Mouse (Mus musculus) hindbrain, embryonic 12.5 days (tissue): ENCODE results near the gene Tcte2. TPM values are rescaled to one million over a fixed set of nuclear protein-coding genes. Genes with fewer than 3 reads are reported as not detected.
"Not testable (repeated sequence)": the region's sequence is repeated elsewhere in the genome, so short reads cannot be mapped to it uniquely, and the experiment has no call there.

Source experiments
- ATAC-seq: fragments of 200-750 bp; cut with Nextera tagmentation; 2 replicates; pipeline ENCODE4 v1.8.0; 2017; ENCODE audit warnings: moderate TSS enrichment; ENCODE audit not compliant: low FRiP score
- H3K27ac ChIP-seq: fragments of 300-500 bp; sonication (generic); 2 replicates; pipeline ENCODE4 v1.5.1; 2016; ENCODE audit warnings: mild to moderate bottlenecking
- H3K27me3 ChIP-seq: fragments of 300-500 bp; sonication (generic); 2 replicates; pipeline ENCODE4 v1.6.1; 2016; ENCODE audit warnings: mild to moderate bottlenecking
- H3K36me3 ChIP-seq: fragments of 300-500 bp; sonication (generic); 2 replicates; pipeline ENCODE4 v1.6.1; 2016; ENCODE audit warnings: mild to moderate bottlenecking
- H3K4me1 ChIP-seq: fragments of 300-500 bp; sonication (generic); 2 replicates; pipeline ENCODE4 v1.6.1; 2016
- H3K4me2 ChIP-seq: fragments of 300-500 bp; sonication (generic); replicated peaks from 2 replicates; pipeline ENCODE4 v1.6.1; 2016; ENCODE audit warnings: mild to moderate bottlenecking
- H3K4me3 ChIP-seq: fragments of 300-500 bp; sonication (generic); 2 replicates; pipeline ENCODE4 v1.5.1; 2016; ENCODE audit warnings: mild to moderate bottlenecking
- H3K9ac ChIP-seq: fragments of 300-500 bp; sonication (generic); 2 replicates; pipeline ENCODE4 v1.6.1; 2016; ENCODE audit warnings: mild to moderate bottlenecking, moderate library complexity
- H3K9me3 ChIP-seq: fragments of 300-500 bp; sonication (generic); replicated peaks from 2 replicates; pipeline ENCODE4 v1.6.1; 2016; ENCODE audit warnings: mild to moderate bottlenecking
- WGBS: fragments of 180-500 bp; shearing (Covaris S2); methylation state at CpG from one replicate; pipeline ENCODE4 v1.1.7; 2016; 5-methylcytosine and 5-hydroxymethylcytosine counted together
- polyA plus RNA-seq: library from polyadenylated mRNA; unstranded; fragments of >200 nt; fragmentation: Nextera tagmentation; extraction: Ambion mirVana; gene quantifications from 2 replicates; pipeline ENCODE4 v1.2.1, GENCODE M21; 2016

The Tcte2 gene
- 13.9 and 17.2 TPM in 2 replicates for polyA plus RNA-seq

DNA sequence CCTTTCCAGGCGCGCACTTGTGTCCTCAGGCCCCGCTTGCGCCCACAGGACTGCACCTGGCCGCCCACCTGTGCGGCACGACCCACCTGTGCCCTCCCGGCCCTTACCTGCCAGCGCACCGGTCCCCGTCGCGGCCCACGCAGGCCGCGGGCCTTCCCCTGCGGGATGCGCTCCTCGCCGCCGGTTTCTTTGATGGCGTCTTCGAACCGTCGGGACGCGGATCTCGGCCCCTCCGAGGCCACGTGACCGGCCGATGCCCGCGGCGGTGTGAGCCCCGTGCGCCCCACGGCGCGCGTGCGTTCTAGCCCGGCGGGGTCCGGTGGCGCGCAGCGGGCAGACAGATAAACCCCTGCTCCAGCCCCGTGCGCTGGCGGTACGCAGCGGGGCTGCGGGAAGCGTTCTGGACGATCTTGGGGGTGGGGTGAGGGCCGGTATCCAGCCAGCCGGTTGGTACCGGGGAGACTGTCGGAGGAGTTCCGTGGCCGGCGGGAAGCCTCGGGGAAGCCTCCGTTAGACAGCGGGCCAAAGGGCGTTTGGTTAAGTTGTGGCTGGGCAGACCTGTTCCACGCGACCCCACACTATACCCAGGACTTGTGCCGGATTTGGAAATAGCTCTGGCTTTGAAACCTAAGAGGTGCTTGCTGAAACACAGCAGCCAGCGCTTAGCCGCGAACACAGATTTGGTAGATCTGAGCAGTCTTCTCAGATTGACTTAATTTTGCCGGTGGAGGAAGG lies at the start of gene Tcte2:
Tcte2 (minus strand) TSS at position 647 of the 735 bp plus-strand sequence.
- peak within 1 kb of the TSS; percentile 96 for H3K4me2 ChIP-seq
- H3K36me3 ChIP-seq = no peaks in the 10 kb centered on the region
- H3K27me3 ChIP-seq = no peaks in the 10 kb centered on the region
- under 1% methylated on average over 74 of the region's 74 CpGs for WGBS
- H3K27ac ChIP-seq = peak within 1 kb of the TSS; percentile 98
- peak within 1 kb of the TSS; percentile 96 for H3K9ac ChIP-seq
- ATAC-seq = peak; percentile 41
- H3K4me1 ChIP-seq = peaks cover 23% of the 10 kb centered on the region
- peak within 1 kb of the TSS; percentile 99 for H3K4me3 ChIP-seq
- no peaks in the 10 kb centered on the region for H3K9me3 ChIP-seq

DNA sequence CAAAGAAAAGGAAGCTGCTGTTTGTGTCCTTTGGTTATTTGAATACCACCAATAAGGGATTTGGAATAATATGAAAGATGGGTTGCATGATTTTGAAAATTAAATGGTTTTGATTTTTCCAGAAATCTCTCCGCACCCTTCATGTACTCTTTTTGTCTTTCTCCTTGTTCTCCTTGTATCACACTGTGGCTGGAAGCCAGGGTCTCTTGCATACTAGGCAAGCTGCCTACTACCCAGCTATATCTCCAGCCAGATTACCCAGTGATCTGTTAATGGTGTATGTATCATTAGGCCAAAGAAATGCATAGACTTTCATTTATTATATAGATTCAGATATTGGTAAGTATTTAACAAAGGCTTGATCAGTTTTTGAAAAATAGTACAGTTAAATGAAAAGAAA lies 44.4 kb upstream of the Tcte2 start:
- no peak for ATAC-seq
- WGBS = 96% methylated on average over 1 of the region's 1 CpGs
- no peaks in the 10 kb centered on the region for H3K4me1 ChIP-seq

DNA sequence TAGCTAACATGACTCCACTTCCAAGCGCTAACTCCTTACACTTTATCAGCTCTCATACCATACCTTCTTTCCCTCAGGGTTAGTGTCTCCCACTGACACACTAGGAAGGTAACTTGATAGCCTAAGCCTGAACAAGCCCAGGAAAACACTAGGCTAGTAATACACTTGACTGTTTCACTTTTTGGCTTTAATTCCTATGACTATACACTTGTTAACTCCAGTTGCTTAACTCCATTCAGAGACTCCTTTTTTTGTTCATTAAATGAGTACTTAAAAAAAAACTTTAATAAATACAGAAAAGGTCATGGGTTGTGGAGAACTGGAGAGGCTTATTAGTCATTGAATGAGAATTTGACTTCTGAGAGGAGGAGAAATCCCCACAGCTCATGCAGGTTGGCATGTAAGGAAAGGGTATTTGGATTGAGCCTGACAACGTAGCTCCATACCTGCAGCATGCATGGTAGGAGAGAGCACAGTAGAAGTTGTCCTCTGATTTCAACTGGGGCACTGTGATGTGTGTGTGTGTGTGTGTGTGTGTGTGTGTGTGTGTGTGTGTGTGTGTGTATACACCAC lies 41.3 kb upstream of the Tcte2 start:
- H3K4me1 ChIP-seq = no peaks in the 10 kb centered on the region
- no peak overlapping the region for H3K4me3 ChIP-seq
- H3K36me3 ChIP-seq = peaks cover 18% of the 10 kb centered on the region
- H3K27me3 ChIP-seq = no peaks in the 10 kb centered on the region
- 81% methylated on average over 2 of the region's 2 CpGs for WGBS
- H3K9ac ChIP-seq = no peak overlapping the region
- no peak for ATAC-seq
- no peak overlapping the region for H3K27ac ChIP-seq
- no peaks in the 10 kb centered on the region for H3K9me3 ChIP-seq
- no peak overlapping the region for H3K4me2 ChIP-seq

More for the DNA sequence above, 44.4 kb upstream of the Tcte2 start:
- no peaks in the 10 kb centered on the region for H3K27me3 ChIP-seq
- H3K9me3 ChIP-seq = no peaks in the 10 kb centered on the region
- no peak overlapping the region for H3K4me2 ChIP-seq
- H3K27ac ChIP-seq = no peak overlapping the region
- H3K36me3 ChIP-seq = peaks cover 26% of the 10 kb centered on the region
- H3K9ac ChIP-seq = no peak overlapping the region
- H3K4me3 ChIP-seq = no peak overlapping the region

DNA sequence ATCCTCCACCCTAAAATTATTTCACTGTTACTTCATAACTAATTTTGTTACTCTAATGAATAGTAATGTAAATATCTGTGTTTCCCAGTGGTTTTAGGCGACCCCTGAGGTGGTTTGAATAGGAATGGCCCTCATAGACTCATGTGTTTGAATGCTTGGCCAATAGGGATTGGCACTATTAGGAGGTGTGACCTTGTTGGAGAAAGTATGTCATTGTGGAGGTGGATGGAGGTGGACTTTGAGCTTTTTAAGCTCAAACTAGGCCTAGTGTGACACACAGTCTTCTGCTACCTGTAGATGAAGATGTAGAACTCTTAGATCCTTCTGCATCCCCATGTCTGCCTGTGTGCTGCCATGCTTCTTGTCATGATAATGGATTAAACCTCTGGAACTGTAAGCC lies 36.1 kb upstream of the Tcte2 start:
- no peak for ATAC-seq
- H3K4me2 ChIP-seq = no peak overlapping the region
- H3K36me3 ChIP-seq = no peaks in the 10 kb centered on the region
- no peaks in the 10 kb centered on the region for H3K27me3 ChIP-seq
- WGBS = 84% methylated on average over 1 of the region's 1 CpGs
- no peak overlapping the region for H3K4me3 ChIP-seq
- H3K9ac ChIP-seq = no peak overlapping the region
- H3K27ac ChIP-seq = no peak overlapping the region
- H3K9me3 ChIP-seq = no peaks in the 10 kb centered on the region
- H3K4me1 ChIP-seq = no peaks in the 10 kb centered on the region

DNA sequence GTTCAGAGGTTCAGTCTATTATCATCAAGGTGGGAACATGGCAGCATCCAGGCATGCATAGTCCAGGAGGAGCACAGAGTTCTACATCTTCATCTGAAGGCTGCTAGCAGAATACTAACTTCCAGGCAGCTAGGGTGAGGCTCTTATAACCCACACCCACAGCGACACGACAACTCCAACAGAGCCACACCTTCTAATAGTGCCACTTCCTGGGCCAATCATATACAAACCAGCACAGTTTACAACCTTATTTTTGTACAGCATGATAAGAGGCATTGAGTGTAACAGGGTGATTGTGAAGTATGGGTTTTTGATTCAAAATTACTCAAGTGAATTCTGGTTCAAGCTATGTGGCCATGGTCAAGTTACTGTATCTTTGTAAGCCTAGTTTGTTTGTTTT lies 28.4 kb upstream of the Tcte2 start:
- H3K4me3 ChIP-seq, H3K4me2 ChIP-seq, H3K36me3 ChIP-seq, H3K27me3 ChIP-seq, H3K27ac ChIP-seq, ATAC-seq, H3K4me1 ChIP-seq, H3K9ac ChIP-seq, H3K9me3 ChIP-seq: not testable (repeated sequence)
- 98% methylated on average over 2 of the region's 2 CpGs for WGBS

DNA sequence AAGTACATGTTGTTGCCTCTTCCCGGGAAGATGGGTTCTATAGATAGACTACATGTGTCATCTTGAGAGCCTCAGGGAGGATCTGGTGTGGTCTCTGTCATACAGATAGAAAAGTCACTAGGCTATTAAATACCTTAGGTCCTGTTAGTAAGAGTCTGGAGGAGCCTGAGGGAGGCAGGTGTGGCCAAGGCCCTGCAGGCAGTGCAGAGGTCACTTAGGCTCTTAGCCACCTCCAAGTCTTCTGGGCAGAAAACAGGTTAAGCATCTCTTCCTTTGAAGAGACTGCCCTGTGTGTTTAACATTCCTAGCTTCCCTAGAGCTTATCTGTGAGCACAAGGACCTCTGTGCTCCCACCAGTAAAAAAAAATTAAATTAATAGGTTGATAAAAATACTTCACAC lies 21.8 kb upstream of the Tcte2 start:
- Histone ChIP-seq H3K9me3 (no peaks in the 10 kb centered on the region), H3K4me1 (no peaks in the 10 kb centered on the region; the same call in 1 of the 2 replicates), H3K4me3 (no peak overlapping the region), H3K27me3 (no peaks in the 10 kb centered on the region), H3K9ac (no peak overlapping the region), H3K27ac (no peak overlapping the region), H3K36me3 (no peaks in the 10 kb centered on the region), H3K4me2 (no peak overlapping the region)
- ATAC-seq = no peak
- WGBS = 89% methylated on average over 1 of the region's 1 CpGs

DNA sequence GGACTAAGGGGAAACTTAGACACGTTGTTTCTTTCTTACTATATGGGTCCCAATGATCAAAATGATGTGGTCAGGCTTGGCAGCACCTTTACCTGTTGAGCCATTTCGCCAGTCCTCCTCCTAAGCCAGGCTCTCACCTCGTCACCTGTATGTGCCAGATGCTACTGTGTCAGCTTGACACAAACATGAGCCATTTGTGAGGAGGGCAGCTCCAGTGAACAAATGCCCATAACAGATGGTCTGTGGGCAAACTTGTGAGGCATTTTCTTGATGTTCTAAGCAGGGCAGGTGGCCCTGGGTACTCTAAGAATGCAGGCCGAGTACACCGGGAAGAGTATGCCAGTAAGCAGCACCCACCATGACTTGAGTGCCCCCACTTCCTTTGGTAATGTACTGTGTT lies 20.3 kb upstream of the Tcte2 start:
- ATAC-seq = no peak
- no peaks in the 10 kb centered on the region for H3K36me3 ChIP-seq
- 90% methylated on average over 5 of the region's 5 CpGs for WGBS

DNA sequence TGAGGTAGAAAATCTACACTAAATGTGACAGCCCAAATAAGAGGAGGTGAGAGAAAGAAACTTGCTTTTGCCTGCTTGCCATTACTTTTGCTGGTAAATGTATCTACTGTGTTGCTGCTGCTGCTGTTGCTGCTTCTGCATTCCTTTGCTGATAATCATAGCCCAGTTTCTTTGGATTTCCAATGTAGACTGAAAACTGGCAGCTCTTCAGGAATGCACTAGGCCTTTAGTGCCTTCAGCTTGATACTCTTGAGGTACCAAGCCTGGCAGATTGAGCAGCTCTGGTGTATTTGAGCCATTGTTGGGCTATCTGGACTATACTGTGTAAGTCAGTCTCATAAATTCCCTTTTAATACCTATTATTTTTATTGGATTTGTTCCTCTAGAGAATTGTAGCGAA lies 17.2 kb upstream of the Tcte2 start:
- H3K9ac ChIP-seq = no peak overlapping the region
- H3K4me2 ChIP-seq = no peak overlapping the region
- H3K4me1 ChIP-seq = no peaks in the 10 kb centered on the region
- H3K27me3 ChIP-seq = no peaks in the 10 kb centered on the region
- no peaks in the 10 kb centered on the region for H3K9me3 ChIP-seq
- 93% methylated on average over 1 of the region's 1 CpGs for WGBS
- H3K27ac ChIP-seq = no peak overlapping the region
- no peaks in the 10 kb centered on the region for H3K36me3 ChIP-seq
- ATAC-seq = no peak
- H3K4me3 ChIP-seq = no peak overlapping the region

More for the DNA sequence above, 20.3 kb upstream of the Tcte2 start:
- Histone ChIP-seq H3K9ac (no peak overlapping the region), H3K4me2 (no peak overlapping the region), H3K9me3 (no peaks in the 10 kb centered on the region), H3K27ac (no peak overlapping the region), H3K27me3 (no peaks in the 10 kb centered on the region), H3K4me3 (no peak overlapping the region), H3K4me1 (no peaks in the 10 kb centered on the region; the same call in 1 of the 2 replicates)

DNA sequence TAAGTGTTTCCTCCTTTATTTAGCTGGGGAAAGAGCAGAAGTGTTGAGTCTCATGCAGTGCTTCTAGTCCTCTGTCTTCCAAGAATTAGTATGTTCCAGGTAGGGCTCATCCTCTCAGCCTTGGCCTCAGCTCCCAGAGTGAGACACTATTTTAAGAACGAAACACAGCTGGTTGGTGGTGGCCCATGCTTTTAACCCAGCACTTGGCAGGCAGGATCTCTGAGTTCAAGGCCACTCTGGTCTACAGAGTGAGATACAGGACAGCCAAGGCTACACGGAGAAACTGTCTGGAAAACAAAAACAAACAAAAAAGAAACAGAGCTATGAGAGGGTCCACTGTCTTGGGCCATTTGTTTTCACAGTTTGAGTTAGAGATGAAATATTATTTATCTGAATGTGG lies 16.1 kb upstream of the Tcte2 start:
- Histone ChIP-seq H3K36me3 (no peaks in the 10 kb centered on the region), H3K4me1 (no peaks in the 10 kb centered on the region), H3K4me3 (no peak overlapping the region), H3K27me3 (no peaks in the 10 kb centered on the region), H3K4me2 (no peak overlapping the region), H3K9ac (no peak overlapping the region), H3K9me3 (no peaks in the 10 kb centered on the region), H3K27ac (no peak overlapping the region)
- WGBS = 87% methylated on average over 2 of the region's 2 CpGs
- no peak for ATAC-seq

DNA sequence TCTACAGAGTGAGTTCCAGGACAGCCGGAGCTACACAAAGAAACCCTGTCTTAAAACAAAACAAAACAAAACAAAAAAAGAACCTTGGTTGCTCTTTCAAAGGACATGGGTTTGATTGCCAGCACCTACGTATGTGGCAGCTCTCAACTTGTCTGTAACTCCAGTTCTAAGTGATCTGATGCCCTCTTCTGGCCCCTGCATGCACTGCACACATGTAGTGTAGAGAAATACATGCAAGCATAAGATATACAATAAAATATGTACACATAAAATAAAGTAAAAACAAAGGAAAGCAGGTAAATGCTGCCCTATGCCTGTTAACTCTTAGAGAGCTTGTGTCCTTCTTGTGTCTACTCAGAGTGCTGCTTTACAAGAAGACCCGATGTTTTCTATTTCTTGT lies 7.6 kb upstream of the Tcte2 start:
- Histone ChIP-seq H3K36me3 (no peaks in the 10 kb centered on the region), H3K4me3 (no peak overlapping the region), H3K27me3 (no peaks in the 10 kb centered on the region), H3K27ac (no peak overlapping the region), H3K4me1 (0 out of 2 replicates have a peak, but pooled peaks cover under 1% of the 10 kb centered on the region), H3K9me3 (0 out of 2 replicates have a peak, but pooled peaks cover 3% of the 10 kb centered on the region), H3K9ac (no peak overlapping the region), H3K4me2 (no peak overlapping the region)
- no peak for ATAC-seq
- WGBS = 90% methylated on average over 3 of the region's 3 CpGs

DNA sequence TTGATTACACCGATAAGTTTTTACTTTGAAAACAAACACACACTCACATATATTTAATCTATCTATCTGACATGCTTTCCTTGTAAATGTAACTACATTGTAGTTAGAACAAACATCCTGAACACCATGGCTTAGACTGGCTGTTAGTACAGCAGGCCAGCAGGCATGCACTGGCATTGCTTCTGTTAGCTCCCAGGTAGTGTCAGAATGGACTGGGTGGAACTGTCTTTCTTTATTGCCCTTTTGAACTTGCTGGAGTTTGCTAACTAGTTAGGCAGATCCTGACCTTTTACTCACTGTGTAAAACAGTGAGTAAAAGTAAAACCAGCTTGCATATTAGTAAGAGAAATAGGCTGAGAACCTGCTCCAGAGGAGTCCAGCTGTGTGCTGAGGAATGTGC lies 6.9 kb upstream of the Tcte2 start:
- no peak for ATAC-seq
- H3K4me2 ChIP-seq = no peak overlapping the region
- no peaks in the 10 kb centered on the region for H3K36me3 ChIP-seq
- WGBS = 91% methylated on average over 1 of the region's 1 CpGs
- no peaks in the 10 kb centered on the region for H3K27me3 ChIP-seq
- no peak overlapping the region for H3K27ac ChIP-seq
- H3K9ac ChIP-seq = no peak overlapping the region
- H3K4me3 ChIP-seq = no peak overlapping the region
- H3K9me3 ChIP-seq = 0 out of 2 replicates have a peak, but pooled peaks cover 3% of the 10 kb centered on the region
- 0 out of 2 replicates have a peak, but pooled peaks cover 2% of the 10 kb centered on the region for H3K4me1 ChIP-seq

DNA sequence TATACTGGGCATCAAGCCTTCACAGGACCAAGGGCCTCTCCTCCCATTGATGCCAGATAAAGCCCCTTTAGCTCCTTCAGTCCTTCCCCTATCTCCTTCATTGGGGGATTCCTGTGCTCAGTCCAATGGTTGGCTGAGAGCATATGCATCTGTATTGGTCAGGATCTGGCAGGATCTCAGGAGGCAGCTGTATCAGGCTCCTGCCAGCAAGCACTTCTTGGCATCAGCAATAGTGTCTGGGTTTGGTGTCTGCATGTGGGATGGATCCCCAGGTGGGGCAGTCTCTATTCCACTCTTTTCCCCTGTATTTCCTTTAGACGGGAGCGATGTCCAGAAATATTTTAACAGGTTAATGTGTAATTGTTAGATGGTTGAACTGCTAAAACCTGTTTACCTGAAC lies 3.3 kb upstream of the Tcte2 start:
- not testable (repeated sequence) for H3K27ac ChIP-seq
- WGBS = 92% methylated on average over 2 of the region's 2 CpGs

DNA sequence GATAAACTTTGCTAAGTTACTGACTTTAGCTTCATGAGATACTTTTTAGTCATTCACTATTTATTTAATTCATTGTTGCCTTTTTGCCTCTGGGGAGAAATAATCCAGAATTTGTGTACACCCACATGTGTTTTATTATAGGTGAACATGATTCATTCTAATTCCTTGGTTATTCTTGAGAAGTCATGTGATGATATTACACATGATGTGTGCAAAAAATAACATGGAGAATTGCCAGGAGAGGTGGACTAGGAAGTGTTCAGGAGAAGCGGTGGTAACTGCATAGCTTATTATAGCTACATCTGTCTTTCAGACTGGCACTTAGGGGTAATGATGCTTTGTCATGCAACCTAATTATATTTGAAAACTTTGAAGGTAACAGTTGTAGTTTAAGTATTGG lies 2.2 kb upstream of the Tcte2 start:
- no peak overlapping the region for H3K9ac ChIP-seq
- no peaks in the 10 kb centered on the region for H3K9me3 ChIP-seq
- H3K4me3 ChIP-seq = no peak overlapping the region
- no peak overlapping the region for H3K27ac ChIP-seq
- H3K4me2 ChIP-seq = no peak overlapping the region
- WGBS = 86% methylated on average over 1 of the region's 1 CpGs
- H3K4me1 ChIP-seq = peaks cover 17% of the 10 kb centered on the region
- no peaks in the 10 kb centered on the region for H3K27me3 ChIP-seq
- H3K36me3 ChIP-seq = no peaks in the 10 kb centered on the region
- ATAC-seq = no peak

More for the DNA sequence above, 3.3 kb upstream of the Tcte2 start:
- H3K9me3 ChIP-seq, H3K4me3 ChIP-seq, H3K36me3 ChIP-seq, H3K9ac ChIP-seq, H3K4me2 ChIP-seq, ATAC-seq, H3K27me3 ChIP-seq: not testable (repeated sequence)
- H3K4me1 ChIP-seq = peaks cover 13% of the 10 kb centered on the region
